Mouse (Mus musculus) olfactory bulb, adult 2 months (tissue): ENCODE measurements around the gene Tbc1d19.

Experiments used
- CTCF ChIP-seq: fragments of 200-500 bp; IDR thresholded peaks from 2 replicates; pipeline ENCODE4 v1.5.1; 2012; ENCODE audit warnings: low read depth, mild to moderate bottlenecking, low read length, moderate library complexity; ENCODE audit not compliant: insufficient read depth
- POLR2A ChIP-seq: fragments of 200-500 bp; IDR thresholded peaks from 2 replicates; pipeline ENCODE4 v1.6.1; 2012; ENCODE audit warnings: mild to moderate bottlenecking, low read depth, low read length, moderate library complexity; ENCODE audit not compliant: insufficient read depth

DNA sequence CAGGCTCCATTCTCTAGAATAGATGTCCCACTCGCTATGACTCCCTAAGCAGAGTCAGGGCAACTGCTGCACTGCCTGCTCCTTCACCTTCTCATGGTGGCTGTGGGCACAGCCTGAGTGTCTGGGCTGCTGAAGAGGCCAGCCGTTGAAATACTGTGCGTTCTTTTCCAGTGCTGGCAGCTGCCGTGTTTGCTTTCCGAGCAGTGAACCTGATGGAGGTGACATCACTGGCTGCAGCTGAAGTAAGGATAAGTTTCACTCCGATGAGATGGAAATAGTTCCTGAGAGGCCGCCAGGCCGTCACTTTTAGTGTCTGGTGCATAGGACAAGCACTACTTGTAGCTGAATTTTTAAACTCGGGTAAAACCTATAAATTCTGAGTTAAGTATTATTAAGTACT, 92.0 kb downstream of the Tbc1d19 start:
- TF ChIP-seq CTCF (no peak), POLR2A (no peak)
